Mouse (Mus musculus): ENCODE measurements around the gene Krt87. TPM values are rescaled to one million over a fixed set of nuclear protein-coding genes. Genes with fewer than 3 reads are reported as not detected.

Krt87 gene
- polyA plus RNA-seq, 1 experiment from 2014 or later: 0.05 TPM

GRCm38 (mm10) chr15:101436611-101437010 lies 2.0 kb downstream of the Krt87 start:
- no peak for DNase-seq (ENCODE audit: low spot score)
- Histone ChIP-seq H3K4me1 (replicated peaks; ENCODE audit: insufficient read depth, low read length) (no peaks in the 10 kb centered on the region; the same call in 1 of the 2 replicates), H3K9ac (ENCODE audit: low read depth, low read length) (no peak overlapping the region), H3K4me3 (replicated peaks; ENCODE audit: low read depth, low read length) (no peak overlapping the region), H3K9me3 (replicated peaks; ENCODE audit: low read length) (no peaks in the 10 kb centered on the region), H3K27me3 (ENCODE audit: insufficient read depth, low read length) (peaks cover 14% of the 10 kb centered on the region), H3K27ac (no peak overlapping the region), H3K36me3 (ENCODE audit: insufficient read depth, low read length) (no peaks in the 10 kb centered on the region), H3K4me2 (ENCODE audit: low read length) (no peak overlapping the region)
- TF ChIP-seq CTCF (IDR thresholded peaks at IDR 0.05; ENCODE audit: low read depth): no peak
- WGBS: 86% methylated on average over 7 of the region's 7 CpGs
- no peak for ATAC-seq (replicated peaks; ENCODE audit: low FRiP score, low read depth)

DNA sequence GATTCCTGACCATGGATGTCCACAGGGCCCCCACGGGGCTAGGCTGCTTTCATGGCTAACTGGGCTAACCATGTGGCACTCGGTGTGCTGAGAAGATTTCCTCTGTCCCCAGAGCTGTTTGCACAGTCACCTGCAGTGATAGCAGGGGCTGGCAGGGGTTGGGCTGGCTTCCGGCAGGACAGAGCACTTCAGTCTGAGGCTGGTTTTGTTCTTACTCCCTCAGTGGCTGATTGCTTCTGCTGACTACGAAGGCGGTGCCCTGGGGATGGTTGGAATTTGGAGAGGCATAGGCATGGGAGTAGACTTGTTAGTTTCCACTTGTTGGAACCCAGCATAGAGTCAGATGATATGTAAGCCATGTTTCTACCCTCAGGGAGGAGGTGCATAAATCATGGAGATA lies 13.7 kb downstream of the Krt87 start:
- WGBS: 13% methylated on average over 5 of the region's 5 CpGs
- DNase-seq (ENCODE audit: low spot score): no peak
- no peak overlapping the region for H3K27ac ChIP-seq

DNA sequence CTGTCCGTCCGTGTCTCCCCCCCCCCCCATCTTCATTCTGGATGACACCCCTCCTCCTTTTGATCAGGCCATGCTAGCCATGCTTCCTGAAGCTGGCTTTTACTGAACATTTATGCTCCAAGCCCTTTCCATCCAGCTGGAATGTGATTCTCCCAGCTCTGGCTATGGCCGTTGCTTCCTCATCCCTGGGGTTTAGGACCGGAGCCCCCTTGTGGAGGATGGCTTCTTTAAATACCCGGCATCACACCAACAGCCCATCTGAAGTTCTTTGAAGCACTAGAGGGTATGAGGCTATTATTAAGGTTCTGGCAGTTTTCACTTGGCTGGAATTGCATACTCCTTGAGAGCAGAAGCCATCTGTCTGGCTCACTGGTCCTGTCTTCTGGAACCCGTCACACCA lies 17.7 kb downstream of the Krt87 start:
- Histone ChIP-seq H3K4me3 (replicated peaks; ENCODE audit: low read depth, low read length) (no peak overlapping the region), H3K9me3 (replicated peaks; ENCODE audit: low read length) (no peaks in the 10 kb centered on the region), H3K4me1 (replicated peaks; ENCODE audit: insufficient read depth, low read length) (no peaks in the 10 kb centered on the region), H3K27ac (no peak overlapping the region), H3K9ac (ENCODE audit: low read depth, low read length) (no peak overlapping the region), H3K4me2 (ENCODE audit: low read length) (no peak overlapping the region), H3K36me3 (ENCODE audit: insufficient read depth, low read length) (no peaks in the 10 kb centered on the region), H3K27me3 (ENCODE audit: insufficient read depth, low read length) (no peaks in the 10 kb centered on the region)
- ATAC-seq (replicated peaks; ENCODE audit: low FRiP score, low read depth) (no peak), DNase-seq (ENCODE audit: low spot score) (peak; percentile 73)
- WGBS: 26% methylated on average over 4 of the region's 6 CpGs
- TF ChIP-seq CTCF (IDR thresholded peaks at IDR 0.05; ENCODE audit: low read depth): peak; percentile 72

More for the DNA sequence above, 13.7 kb downstream of the Krt87 start:
- H3K4me1 ChIP-seq (replicated peaks; ENCODE audit: insufficient read depth, low read length): no peaks in the 10 kb centered on the region
- H3K9ac ChIP-seq (ENCODE audit: low read depth, low read length): no peak overlapping the region
- TF ChIP-seq CTCF (IDR thresholded peaks at IDR 0.05; ENCODE audit: low read depth): no peak
- no peaks in the 10 kb centered on the region for H3K9me3 ChIP-seq (replicated peaks; ENCODE audit: low read length)
- H3K27me3 ChIP-seq (ENCODE audit: insufficient read depth, low read length): no peaks in the 10 kb centered on the region
- H3K4me3 ChIP-seq (replicated peaks; ENCODE audit: low read depth, low read length): no peak overlapping the region
- ATAC-seq (replicated peaks; ENCODE audit: low FRiP score, low read depth): no peak
- no peaks in the 10 kb centered on the region for H3K36me3 ChIP-seq (ENCODE audit: insufficient read depth, low read length)
- no peak overlapping the region for H3K4me2 ChIP-seq (ENCODE audit: low read length)

DNA sequence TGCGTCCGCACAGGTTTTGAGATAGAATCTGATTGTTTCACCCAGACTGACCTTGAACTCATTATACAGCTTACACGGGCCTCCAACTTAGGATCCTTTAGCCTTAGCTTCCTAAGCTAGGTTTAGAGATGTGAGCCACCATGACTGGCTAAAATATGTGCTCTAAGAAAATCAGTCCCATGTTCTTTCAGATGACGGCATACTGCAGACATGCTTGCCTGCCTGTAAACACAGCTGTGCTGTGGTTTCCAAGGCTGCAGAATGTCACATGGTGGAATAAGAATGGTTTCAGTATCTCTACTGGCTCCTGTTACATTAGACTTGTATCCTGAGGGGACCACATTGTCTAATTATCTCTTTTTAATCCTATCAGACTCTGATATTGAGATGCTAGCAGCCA lies 19.7 kb downstream of the Krt87 start:
- H3K27me3 ChIP-seq (ENCODE audit: insufficient read depth, low read length): no peaks in the 10 kb centered on the region
- H3K9ac ChIP-seq (ENCODE audit: low read depth, low read length): no peak overlapping the region
- H3K4me3 ChIP-seq (replicated peaks; ENCODE audit: low read depth, low read length): no peak overlapping the region
- no peak for DNase-seq (ENCODE audit: low spot score)
- no peak for ATAC-seq (replicated peaks; ENCODE audit: low FRiP score, low read depth)
- no peak overlapping the region for H3K4me2 ChIP-seq (ENCODE audit: low read length)
- no peak for TF ChIP-seq CTCF (IDR thresholded peaks at IDR 0.05; ENCODE audit: low read depth)
- 77% methylated on average over 4 of the region's 4 CpGs for WGBS
- H3K9me3 ChIP-seq (replicated peaks; ENCODE audit: low read length): no peaks in the 10 kb centered on the region
- no peak overlapping the region for H3K27ac ChIP-seq
- H3K4me1 ChIP-seq (replicated peaks; ENCODE audit: insufficient read depth, low read length): no peaks in the 10 kb centered on the region
- H3K36me3 ChIP-seq (ENCODE audit: insufficient read depth, low read length): no peaks in the 10 kb centered on the region

DNA sequence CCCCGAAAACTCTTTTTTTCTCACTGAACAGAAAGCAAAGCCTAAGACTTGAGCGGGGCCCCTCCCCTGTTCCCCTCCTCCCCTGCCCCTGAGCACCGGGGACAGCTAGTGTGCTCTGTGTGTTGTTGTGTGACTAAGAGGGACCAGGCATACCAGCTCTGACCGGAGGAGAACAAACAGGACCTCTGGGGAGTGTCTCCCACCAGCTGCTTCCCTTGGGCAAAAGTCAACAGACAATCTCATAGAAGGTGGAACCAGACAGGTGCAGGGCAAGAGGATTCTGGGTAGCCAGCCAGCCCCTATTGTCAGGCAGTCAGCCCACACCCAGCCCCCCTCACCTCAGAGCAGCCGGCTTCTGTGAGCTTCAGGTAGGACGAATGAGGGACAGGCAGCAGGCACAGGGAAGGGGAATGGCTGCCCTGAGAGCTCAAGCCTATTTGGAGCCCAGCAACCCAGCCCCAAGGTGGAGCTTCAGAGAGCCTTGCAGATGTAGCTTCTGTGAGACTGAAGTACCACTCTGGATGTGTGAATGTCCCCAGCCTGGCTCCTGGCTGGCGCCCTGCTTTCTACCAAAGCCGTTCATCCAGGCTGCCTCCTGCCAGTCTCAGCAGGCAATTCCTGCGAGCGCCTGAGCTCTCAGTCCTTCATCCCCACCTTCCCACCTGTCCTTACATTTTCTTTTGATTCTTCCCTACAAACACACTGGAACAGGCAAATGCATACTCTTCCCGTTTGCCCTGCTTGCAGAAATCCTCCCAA lies 23.6 kb downstream of the Krt87 start:
- no peak overlapping the region for H3K9ac ChIP-seq (ENCODE audit: low read depth, low read length)
- no peaks in the 10 kb centered on the region for H3K9me3 ChIP-seq (replicated peaks; ENCODE audit: low read length)
- ATAC-seq (replicated peaks; ENCODE audit: low FRiP score, low read depth) (no peak), DNase-seq (ENCODE audit: low spot score) (no peak)
- H3K4me2 ChIP-seq (ENCODE audit: low read length): no peak overlapping the region; the same call in 1 of the 2 replicates
- WGBS: 61% methylated on average over 11 of the region's 11 CpGs
- no peak overlapping the region for H3K27ac ChIP-seq
- H3K4me1 ChIP-seq (replicated peaks; ENCODE audit: insufficient read depth, low read length): no peaks in the 10 kb centered on the region
- H3K36me3 ChIP-seq (ENCODE audit: insufficient read depth, low read length): no peaks in the 10 kb centered on the region
- TF ChIP-seq CTCF (IDR thresholded peaks at IDR 0.05; ENCODE audit: low read depth): no peak
- H3K27me3 ChIP-seq (ENCODE audit: insufficient read depth, low read length): no peaks in the 10 kb centered on the region
- H3K4me3 ChIP-seq (replicated peaks; ENCODE audit: low read depth, low read length): no peak overlapping the region

GRCm38 (mm10) chr15:101413916-101414635 lies 24.5 kb downstream of the Krt87 start:
- H3K4me1 ChIP-seq (replicated peaks; ENCODE audit: insufficient read depth, low read length): no peaks in the 10 kb centered on the region
- ATAC-seq (replicated peaks; ENCODE audit: low FRiP score, low read depth) (no peak), DNase-seq (ENCODE audit: low spot score) (peak; percentile 60)
- no peaks in the 10 kb centered on the region for H3K9me3 ChIP-seq (replicated peaks; ENCODE audit: low read length)
- H3K4me3 ChIP-seq (replicated peaks; ENCODE audit: low read depth, low read length): no peak overlapping the region
- peak overlapping the region; percentile 40 for H3K4me2 ChIP-seq (ENCODE audit: low read length)
- no peaks in the 10 kb centered on the region for H3K36me3 ChIP-seq (ENCODE audit: insufficient read depth, low read length)
- no peaks in the 10 kb centered on the region for H3K27me3 ChIP-seq (ENCODE audit: insufficient read depth, low read length)
- 42% methylated on average over 7 of the region's 7 CpGs for WGBS
- H3K9ac ChIP-seq (ENCODE audit: low read depth, low read length): 0 out of 2 replicates have a peak overlapping the region, but pooled peaks have one; percentile 52
- peak overlapping the region; percentile 34; the same call in 1 of the 2 replicates for H3K27ac ChIP-seq
- TF ChIP-seq CTCF (IDR thresholded peaks at IDR 0.05; ENCODE audit: low read depth): peak; percentile 54
